Mouse (Mus musculus) retina, postnatal 1 day (tissue): ENCODE data around the gene Tuba3b.

Experiments used
- DNase-seq: peaks from one replicate; pipeline ENCODE4 v3.0.0-alpha.2; 2012

Gene Tuba3b

GRCm38 (mm10) chr6:145669596-145670071 is 54.1 kb downstream of the Tuba3b start:
- DNase-seq: no peak
